Mouse (Mus musculus) heart, postnatal 4 days (tissue): ENCODE results near the gene Zfp367. TPM values are rescaled to one million over a fixed set of nuclear protein-coding genes. Genes with fewer than 3 reads are reported as not detected.

Experiments used
- DNase-seq: peaks from one replicate; pipeline ENCODE4 v3.0.0; 2021
- total RNA-seq, 2 experiments: library from RNA; stranded (reverse); gene quantifications; 2 replicates each; pipeline ENCODE4 v1.2.3; 2021

Zfp367 gene
- 10 to 100 TPM; 46.8 to 50.8 TPM for total RNA-seq

DNA sequence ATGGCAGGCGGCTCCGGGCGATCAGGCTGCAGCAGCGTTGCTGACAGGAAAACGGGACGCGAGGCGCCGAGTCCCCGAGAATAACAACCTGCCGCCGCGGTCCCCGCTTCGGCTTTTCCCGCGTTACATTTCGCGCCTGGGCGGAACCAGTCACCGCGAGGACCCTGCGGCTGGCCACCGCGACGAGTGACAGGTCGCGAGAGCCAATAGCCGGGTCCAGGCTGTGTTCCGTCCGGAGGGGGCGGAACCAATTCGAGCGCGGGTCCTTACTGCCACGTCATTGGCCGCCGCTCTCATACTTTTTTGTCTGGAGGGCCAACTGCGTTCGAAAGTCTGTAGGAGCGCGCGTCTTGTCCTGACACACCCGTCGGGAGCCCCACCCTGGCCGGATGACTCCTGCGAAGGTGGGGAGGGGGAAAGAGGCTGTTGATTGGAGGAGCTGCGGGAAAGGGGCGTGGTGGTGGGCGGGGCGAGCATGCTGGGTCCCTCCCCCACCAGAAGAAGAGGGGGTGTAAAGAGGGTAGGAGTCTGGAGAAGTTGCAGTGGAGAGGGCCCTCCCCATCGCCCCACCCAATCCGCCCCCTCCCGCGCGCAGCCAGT is at the start of gene Zfp367:
Zfp367 (minus strand) TSS at position 120 of the 600 bp plus-strand sequence.
- peak; percentile 97 for DNase-seq

DNA sequence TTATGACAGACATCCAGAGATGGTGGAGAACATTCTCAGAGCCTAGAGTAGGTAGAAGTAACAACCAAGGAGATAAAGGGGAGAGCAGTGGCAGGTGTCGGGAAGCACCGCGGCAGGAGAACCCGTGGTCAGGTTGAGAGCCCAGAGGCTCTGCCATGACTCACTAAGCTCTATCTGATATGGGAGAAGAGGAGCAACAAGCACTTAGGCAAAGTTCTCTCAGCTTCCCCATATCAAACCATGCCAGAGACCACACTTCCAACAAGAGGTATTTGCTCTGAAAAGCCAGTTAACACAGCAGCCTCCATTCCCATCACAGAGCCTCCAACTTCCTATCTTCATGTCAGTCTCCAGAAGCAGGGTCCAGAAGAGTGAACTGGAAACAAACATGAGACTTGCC is 47.9 kb upstream of the Zfp367 start:
- no peak for DNase-seq

DNA sequence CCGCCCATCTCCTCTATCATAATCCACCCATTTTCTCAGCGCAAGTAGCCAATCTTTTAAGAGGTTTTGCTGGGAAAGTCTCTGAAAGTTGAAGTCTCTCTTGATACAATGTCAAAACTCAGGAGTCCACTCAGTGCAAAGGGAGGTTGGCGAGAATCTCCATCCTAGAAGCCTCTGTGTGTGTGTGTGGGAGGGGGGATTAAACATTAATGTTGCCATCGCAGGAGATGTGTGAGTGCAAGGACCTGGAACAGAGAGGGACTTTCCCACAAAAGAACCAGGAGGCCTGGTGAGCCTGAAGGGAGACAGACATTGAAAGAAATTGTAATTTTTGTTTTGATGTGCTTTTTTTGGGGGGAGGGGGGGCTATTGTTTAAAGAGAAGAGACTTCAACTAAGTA is 45.3 kb upstream of the Zfp367 start:
- no peak for DNase-seq

GRCm38 (mm10) chr13:64197899-64198298 is 44.9 kb upstream of the Zfp367 start:
- DNase-seq = no peak

DNA sequence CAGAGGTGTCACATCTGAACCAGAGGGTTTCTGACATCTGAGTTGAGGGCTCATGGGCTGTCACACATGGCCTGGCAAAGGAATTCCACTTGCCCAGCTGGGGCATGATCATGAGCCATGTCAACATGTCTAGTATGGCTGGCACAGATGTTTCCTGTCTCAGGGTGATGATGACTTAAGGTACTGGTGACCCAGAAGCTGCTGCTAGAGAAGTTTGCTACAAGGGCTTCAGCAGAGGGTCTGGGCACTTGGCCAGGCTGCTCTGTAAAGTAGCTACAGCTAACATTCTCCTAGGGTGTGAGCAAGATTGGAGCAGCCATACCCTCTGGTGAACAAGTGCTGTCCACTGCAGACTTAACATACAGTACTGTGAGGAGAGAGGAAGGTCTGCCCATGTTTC is 34.1 kb upstream of the Zfp367 start:
- DNase-seq = peak; percentile 54

- DNase-seq = no peak
These were observed 33.5 kb upstream of the Zfp367 start for GRCm38 (mm10) chr13:64186516-64186915.

- DNase-seq = no peak
These were observed 32.6 kb upstream of the Zfp367 start for GRCm38 (mm10) chr13:64185586-64185985.

DNA sequence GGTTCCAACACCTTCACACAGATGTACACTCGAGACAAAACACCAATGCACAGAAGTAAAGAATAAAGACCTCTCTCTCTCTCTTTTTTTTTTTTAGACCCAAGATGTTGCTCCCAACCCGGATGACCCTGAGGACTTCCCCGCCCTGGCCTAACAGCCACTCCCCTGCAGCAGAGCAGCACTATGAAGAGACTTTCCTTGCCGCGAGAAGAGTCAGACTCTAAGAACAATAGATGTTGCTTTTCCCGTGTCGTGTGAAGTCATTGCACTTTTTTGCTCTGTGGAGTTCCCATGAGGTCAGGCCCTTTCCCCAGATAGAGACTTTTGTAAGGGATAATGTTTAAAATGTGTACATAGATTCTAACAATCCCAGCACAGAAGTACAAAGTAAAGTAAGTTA is 32.2 kb upstream of the Zfp367 start:
- no peak for DNase-seq

GRCm38 (mm10) chr13:64184361-64184760 is 31.4 kb upstream of the Zfp367 start:
- no peak for DNase-seq

- DNase-seq = no peak
These were observed 30.6 kb upstream of the Zfp367 start for GRCm38 (mm10) chr13:64183583-64183982.

- DNase-seq = no peak
These were observed 29.1 kb upstream of the Zfp367 start for GRCm38 (mm10) chr13:64182091-64182490.

- peak; percentile 75 for DNase-seq
These were observed 27.9 kb upstream of the Zfp367 start for GRCm38 (mm10) chr13:64180888-64181287.

DNA sequence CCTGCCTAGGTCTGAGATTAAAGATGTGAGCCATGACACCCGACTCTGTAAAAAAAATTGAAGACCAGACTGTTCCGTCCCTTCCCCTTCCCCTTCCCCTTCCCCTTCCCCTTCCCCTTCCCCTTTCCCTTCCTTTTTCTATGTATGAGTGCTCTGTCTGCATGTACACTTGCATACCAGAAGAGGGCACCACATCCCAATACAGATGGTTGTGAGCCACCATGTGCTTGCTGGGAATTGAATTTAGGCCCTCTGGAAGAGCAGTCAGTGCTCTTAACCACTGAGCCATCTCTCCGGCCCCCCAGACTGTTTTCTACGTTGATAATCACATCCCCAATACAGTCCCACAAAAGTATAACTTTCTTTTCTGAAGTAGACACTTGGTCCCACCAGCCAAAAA is 27.3 kb upstream of the Zfp367 start:
- DNase-seq = no peak

DNA sequence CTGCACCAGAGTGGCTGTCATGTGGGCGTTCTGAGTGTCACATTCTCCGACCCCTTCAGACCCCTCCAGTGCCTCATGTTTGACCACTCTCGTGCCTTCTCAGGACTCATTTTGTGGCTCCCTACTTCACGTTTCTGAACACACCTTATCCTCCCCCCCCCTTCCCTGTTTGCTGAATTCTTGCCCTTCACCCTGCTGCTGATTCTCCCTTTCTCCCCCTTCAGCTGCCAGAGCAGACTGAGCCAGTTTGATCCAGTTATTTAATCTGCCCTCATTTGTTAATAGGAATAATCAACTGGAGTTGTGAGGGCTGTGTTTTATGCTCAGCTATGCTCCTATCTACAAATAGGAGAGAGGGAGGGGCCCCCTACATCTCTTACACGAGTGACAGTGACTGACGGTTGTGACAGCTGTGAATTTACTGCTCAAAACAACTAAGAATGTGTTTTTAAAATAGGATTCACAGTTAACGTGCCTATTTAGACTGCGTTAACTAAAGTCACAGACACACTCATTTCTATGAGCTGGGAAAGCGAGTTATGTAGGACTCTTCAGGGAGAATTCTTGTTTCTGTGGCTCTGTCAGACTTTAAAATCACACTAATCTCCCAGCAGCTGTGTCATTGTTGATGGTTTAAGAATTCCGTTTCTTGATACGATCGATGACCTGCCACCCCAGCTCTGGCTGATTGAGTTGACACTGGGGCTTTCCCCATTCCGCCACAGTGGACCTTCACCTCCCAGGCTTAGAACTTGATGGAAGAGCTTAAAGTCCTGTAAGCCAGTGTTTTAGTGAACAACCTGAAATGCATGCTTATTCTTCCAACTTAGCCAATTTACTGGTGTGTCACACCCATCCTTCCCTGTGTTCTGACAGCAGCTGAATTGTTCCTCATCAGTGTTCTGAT is 26.0 kb upstream of the Zfp367 start:
- DNase-seq = no peak

- no peak for DNase-seq
These were observed 25.0 kb upstream of the Zfp367 start for GRCm38 (mm10) chr13:64178000-64178399.

DNA sequence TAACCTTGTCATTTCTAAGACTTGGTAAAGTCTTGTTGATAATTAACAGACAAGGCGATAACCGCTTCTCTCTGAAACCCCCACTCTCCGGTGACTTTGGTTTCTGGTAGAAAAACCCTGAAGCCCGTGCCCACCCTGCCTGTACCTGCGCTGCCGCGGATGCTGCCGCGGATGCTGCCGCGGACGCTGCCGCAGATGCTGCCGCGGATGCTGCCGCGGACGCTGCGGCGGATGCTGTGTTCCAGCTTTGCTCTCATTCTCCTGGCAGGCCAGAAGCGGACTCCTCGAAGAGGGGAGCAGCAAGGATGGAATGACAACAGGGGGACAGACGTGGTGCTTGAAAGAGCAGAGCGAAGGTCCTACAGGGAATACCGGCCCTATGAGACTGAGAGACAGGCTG is 16.7 kb upstream of the Zfp367 start:
- DNase-seq = peak; percentile 16

GRCm38 (mm10) chr13:64163147-64163715 is 10.2 kb upstream of the Zfp367 start:
- DNase-seq = no peak

GRCm38 (mm10) chr13:64162626-64163025 is 9.6 kb upstream of the Zfp367 start:
- peak; percentile 14 for DNase-seq

GRCm38 (mm10) chr13:64161916-64162611 is 9.1 kb upstream of the Zfp367 start:
- DNase-seq = no peak

- peak; percentile 99 for DNase-seq
These were observed 8.5 kb upstream of the Zfp367 start, which contains the start of gene Habp4 for GRCm38 (mm10) chr13:64161548-64161915. Habp4 (plus strand) TSS chr13:64161824.

- DNase-seq = no peak
These were observed 4.0 kb upstream of the Zfp367 start for GRCm38 (mm10) chr13:64156966-64157365.

DNA sequence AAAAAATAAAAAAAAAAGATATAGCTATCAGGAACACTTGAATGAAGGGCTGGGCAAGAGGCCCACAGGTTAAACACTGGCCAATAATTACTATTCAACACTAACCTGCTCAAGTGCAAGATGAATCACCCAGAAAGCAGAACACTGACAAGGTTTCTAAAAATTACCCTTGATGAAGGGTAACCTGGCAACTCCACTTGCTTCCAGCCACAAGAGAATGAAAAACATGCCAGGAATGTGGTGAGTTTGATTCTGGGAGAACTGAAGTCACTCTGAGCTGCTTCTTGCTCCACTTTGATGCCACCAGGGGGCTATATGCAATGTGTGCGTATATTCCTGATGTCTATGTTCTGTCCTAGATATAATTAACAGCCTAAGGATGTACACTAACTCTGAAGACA is 2.2 kb upstream of the Zfp367 start:
- peak; percentile 40 for DNase-seq

DNA sequence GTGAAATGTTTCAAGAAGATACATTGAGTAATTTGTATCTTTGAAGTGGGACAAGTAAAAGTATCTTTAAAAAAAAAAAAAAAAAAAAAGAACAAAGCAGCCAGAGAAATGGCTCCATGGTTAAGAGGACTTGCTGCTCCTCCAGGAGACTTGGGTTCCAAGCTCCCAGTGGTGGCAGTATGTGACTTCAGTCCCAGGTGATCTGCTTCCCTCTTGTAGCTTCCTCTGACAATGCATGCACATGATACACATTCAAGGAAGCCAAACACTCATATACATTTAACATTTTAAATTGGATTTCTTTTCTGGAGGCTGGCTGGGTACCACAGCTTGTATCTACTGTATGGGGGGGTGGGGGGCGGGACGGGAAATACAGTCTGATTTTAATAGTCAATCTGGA is 1.6 kb upstream of the Zfp367 start:
- DNase-seq = no peak
